Mouse (Mus musculus) NIH3T3 (cell line): ENCODE measurements around the gene Hs3st2.

Experiments used
- DNase-seq: peaks from one replicate; pipeline ENCODE4 v3.0.0-alpha.2; 2012; ENCODE audit warnings: low read depth

The Hs3st2 gene

GRCm38 (mm10) chr7:121458075-121458474 lies 66.4 kb downstream of the Hs3st2 start:
- DNase-seq: no peak

- no peak for DNase-seq
These were observed 69.0 kb downstream of the Hs3st2 start for GRCm38 (mm10) chr7:121460626-121461025.

GRCm38 (mm10) chr7:121464441-121464840 lies 72.8 kb downstream of the Hs3st2 start:
- DNase-seq: no peak

DNA sequence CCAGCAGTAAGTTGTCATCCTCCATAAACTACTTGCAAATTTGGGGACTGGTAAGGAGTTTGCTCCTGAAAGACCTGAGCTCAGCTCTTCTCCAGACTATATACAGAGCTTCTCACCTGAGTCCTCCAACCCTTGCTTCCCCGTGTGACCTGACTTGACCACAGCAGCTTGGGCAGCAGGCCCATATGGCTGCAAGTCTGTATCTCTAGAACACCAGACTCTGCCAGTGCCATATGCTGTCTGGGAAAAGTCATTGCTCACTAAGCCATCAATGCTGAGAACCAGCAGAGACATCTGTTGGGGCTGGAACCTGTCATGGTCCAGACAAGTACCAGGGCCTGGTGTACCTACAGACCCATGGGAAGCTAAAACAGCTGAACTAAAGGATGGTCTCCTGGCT lies 73.5 kb downstream of the Hs3st2 start:
- DNase-seq: no peak

GRCm38 (mm10) chr7:121466331-121466730 lies 74.7 kb downstream of the Hs3st2 start:
- DNase-seq: no peak

- DNase-seq: no peak
These were observed 77.8 kb downstream of the Hs3st2 start for GRCm38 (mm10) chr7:121469435-121469834.

GRCm38 (mm10) chr7:121478302-121478701 lies 86.6 kb downstream of the Hs3st2 start:
- no peak for DNase-seq

GRCm38 (mm10) chr7:121480106-121480505 lies 88.4 kb downstream of the Hs3st2 start:
- no peak for DNase-seq

DNA sequence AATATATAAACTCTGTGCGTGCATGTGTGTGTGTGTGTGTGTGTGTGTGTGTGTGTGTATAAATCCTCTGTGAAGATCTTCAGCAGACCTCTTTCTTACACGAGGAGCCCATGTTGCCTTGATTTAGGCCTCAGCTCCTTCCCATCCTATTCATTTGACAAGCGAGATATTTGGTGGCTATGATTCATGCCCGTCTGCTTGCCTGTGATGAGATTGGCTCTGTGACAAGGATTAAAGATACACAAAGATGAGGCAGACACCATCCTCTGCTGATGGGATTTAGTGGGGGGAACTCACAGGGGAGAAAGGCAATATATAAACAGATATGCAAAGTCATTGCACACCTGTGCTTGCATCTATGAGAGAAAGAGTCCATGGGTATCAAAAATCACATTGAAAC lies 92.9 kb downstream of the Hs3st2 start:
- no peak for DNase-seq

DNA sequence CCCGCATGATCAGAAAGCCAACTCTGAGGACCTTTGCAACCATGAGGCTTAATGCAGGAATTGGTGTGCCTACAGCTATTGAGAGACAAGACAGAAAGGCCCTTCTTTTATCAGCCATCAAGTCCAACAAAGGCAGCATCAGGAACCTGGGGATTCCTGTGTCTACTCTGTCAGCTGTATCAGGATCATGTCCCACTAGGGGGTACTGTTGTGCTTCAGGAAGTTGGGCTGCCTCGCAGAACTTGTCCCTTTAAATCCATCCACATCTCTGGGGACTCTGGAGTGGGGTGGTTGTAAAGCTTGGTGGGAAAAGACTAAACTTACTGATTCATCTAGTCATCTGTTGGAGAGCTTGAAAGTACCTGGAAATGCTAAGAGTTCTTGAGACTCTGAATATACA lies 93.6 kb downstream of the Hs3st2 start:
- DNase-seq: peak; percentile 15

DNA sequence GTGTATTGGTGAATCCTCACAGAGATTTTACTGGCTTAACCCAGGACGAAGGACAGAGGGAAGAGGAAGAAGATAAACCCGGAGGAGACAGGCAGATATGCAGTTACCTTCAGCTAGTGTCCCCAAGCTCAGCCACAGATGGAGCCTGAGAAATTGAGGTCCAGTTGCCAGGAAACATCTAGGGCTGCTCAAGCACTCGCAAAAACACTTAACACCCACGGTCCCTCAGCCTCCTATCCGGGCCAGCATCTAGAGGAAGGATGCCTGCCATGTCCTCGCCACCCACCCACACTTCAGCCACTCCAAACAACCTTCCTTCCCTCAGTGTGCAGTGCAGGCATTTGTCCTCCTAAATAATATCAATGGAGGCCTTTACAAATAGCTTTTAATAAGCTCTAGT lies 95.6 kb downstream of the Hs3st2 start:
- no peak for DNase-seq

DNA sequence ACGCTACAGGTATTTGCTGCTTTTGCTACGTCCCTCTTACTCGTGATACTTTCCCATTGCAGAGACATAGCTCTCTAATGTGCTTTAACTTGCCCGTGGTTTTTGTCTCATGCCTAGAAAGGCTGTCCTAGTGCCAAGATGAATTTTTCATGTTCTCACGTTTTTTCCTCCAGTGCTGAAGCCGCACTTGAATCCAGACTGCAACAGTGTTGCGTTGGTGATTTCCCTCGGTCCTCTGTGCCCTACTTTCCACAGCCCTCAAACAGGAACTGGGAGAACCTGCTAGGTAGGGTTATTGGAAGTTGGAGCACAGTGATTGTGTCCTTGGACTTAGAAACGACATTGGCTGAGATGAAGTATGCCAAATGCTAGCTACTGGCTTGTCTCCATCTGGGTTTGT lies 97.7 kb downstream of the Hs3st2 start:
- no peak for DNase-seq

- DNase-seq: no peak
These were observed 99.9 kb downstream of the Hs3st2 start for GRCm38 (mm10) chr7:121491455-121492005.

DNA sequence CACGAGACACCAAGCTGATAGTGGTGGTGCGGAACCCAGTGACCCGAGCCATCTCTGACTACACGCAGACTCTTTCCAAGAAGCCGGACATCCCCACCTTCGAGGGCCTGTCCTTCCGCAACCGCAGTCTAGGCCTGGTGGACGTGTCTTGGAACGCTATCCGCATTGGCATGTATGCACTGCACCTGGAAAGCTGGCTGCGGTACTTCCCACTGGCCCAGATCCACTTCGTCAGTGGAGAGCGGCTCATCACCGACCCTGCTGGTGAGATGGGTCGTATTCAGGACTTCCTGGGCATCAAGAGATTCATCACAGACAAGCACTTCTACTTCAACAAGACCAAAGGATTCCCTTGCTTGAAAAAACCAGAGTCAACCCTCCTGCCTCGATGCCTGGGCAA lies 108.9 kb downstream of the Hs3st2 start:
- DNase-seq: no peak

DNA sequence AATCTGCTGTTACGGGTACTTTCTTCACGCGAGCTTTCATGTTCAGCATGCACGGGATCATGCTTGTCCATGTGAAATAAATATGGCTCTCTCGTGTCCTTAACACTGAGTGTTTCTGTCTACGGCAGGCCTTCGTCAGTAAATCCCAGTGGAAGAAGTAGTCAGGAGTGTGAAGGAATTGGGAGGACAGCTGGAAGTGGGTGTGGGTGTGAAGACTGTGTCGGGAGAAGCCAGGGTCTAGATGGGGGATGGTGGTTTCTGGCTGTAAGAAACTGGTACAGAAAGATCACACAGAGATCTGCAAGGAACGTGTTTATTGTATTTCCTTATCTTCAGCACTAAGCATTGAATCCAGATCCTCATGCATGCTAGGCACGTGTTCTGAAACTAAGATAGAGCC lies 110.0 kb downstream of the Hs3st2 start:
- DNase-seq: no peak

- no peak for DNase-seq
These were observed 125.1 kb downstream of the Hs3st2 start for GRCm38 (mm10) chr7:121516727-121517126.

DNA sequence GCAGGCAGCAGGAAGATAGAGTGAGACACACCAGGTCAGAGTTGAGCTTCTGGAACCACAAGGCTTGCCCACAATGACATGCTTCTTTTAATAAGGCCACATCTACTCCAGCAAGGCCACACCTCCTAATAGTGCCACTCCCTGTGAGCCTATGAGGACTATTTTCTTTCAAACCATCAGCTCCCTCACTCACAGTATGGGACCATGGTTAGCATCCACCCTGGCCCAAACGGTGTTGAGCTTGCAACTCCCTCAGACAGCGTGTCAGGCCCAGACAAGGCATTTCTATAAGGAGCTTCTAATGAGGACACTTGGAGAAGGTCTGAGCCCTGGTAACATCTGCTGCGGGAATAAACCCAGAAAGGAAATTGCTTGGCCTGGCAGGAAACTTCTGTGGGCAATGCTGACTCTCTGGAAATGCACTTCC lies 125.5 kb downstream of the Hs3st2 start:
- DNase-seq: no peak

- no peak for DNase-seq
These were observed 130.5 kb downstream of the Hs3st2 start for GRCm38 (mm10) chr7:121522125-121522524.

GRCm38 (mm10) chr7:121529023-121529422 lies 137.4 kb downstream of the Hs3st2 start:
- DNase-seq: no peak

DNA sequence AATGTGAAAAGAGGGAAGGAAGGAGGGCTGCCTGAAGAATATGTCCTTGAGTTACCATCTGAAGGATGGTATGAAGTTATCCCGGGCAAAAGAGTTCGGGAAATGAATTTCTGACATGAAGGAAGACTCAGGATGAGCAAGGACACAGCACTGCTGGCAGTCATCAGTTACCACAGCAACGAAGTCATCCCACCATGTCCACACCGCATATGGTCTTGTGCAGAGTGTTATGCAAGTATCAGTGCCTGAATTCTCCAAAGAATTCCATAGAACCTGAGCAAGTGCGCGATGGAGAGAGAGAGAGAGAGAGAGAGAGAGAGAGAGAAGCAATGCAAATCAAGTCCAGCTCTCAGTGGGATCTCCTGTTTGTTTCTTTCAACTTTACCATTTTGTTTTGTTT lies 142.0 kb downstream of the Hs3st2 start:
- no peak for DNase-seq

- DNase-seq: no peak
These were observed 142.7 kb downstream of the Hs3st2 start for GRCm38 (mm10) chr7:121534386-121534785.

GRCm38 (mm10) chr7:121535987-121536386 lies 144.3 kb downstream of the Hs3st2 start:
- DNase-seq: no peak

- peak; percentile 29 for DNase-seq
These were observed 148.0 kb downstream of the Hs3st2 start for GRCm38 (mm10) chr7:121539405-121540275.

GRCm38 (mm10) chr7:121542458-121542857 lies 150.8 kb downstream of the Hs3st2 start:
- no peak for DNase-seq
